Mouse (Mus musculus) erythroblast, embryonic 14.5 days (primary cell): ENCODE results near the gene Cacng8.

Source experiments
- GATA1 ChIP-seq: IDR thresholded peaks from 2 replicates; pipeline ENCODE4 v1.6.1; 2012; ENCODE audit warnings: low read length, inconsistent platforms, mixed read lengths
- TAL1 ChIP-seq: IDR thresholded peaks from 3 replicates; pipeline ENCODE4 v1.6.1; 2012; ENCODE audit warnings: low read length, inconsistent platforms, mixed read lengths

GRCm38 (mm10) chr7:3463306-3463705 lies 72.8 kb downstream of the Cacng8 start:
- no peak for TF ChIP-seq TAL1
- TF ChIP-seq GATA1 = no peak
